In genomic region chr1:165012376-165012775, GRCm38 (mm10) we compare ENCODE assay signal across 15 mouse cellular contexts.
A peak's percentile ranks its signal among the peaks of the same experiment; 100 is the strongest.
DNase-seq lines count a peak whose midpoint lies in the region; ATAC-seq lines count a peak whose summit lies in the region.
"Had no signal": no experiment of that assay in that cellular context is flagged by ENCODE, and none has a peak within 500 bp of the region (broad histone marks: within the 10 kb centered on the region; RNA-seq: fewer than 3 reads in every experiment).

No protein-coding gene starts in this region.

- no peak overlapping the region for H3K9ac ChIP-seq in heart, embryonic 14.5 days (ENCODE audit: low read length)
- H3K9ac ChIP-seq: embryonic facial prominence, embryonic 15.5 days; liver, embryonic 12.5 days had no signal

- intact Hi-C loops in left cerebral cortex, postnatal 4 days (cut with DNase I), result no loop called here
- intact Hi-C loops in left cerebral cortex, postnatal 36 days (cut with DNase I), result no loop called here

- no peaks in the 10 kb centered on the region for H3K27me3 ChIP-seq in heart, embryonic 14.5 days (ENCODE audit: control insufficient read depth, insufficient read depth, low read length)
- H3K27me3 ChIP-seq: embryonic facial prominence, embryonic 15.5 days; liver, embryonic 12.5 days had no signal

- peak; percentile 68 for ATAC-seq in heart, embryonic 14.5 days (ENCODE audit: insufficient number of reproducible peaks, insufficient read depth, low FRiP score, low read depth)
- ATAC-seq: forebrain, embryonic 14.5 days; liver, embryonic 12.5 days had no signal

- WGBS in heart, embryonic 14.5 days, result 4% methylated on average over 3 of the region's 3 CpGs

- no peaks in the 10 kb centered on the region for H3K9me3 ChIP-seq in heart, embryonic 14.5 days (ENCODE audit: control insufficient read depth, low read length)
- H3K9me3 ChIP-seq: embryonic facial prominence, embryonic 15.5 days; liver, embryonic 12.5 days had no signal

- H3K4me2 ChIP-seq in heart, embryonic 14.5 days (ENCODE audit: low read length), result no peak overlapping the region
- H3K4me2 ChIP-seq: embryonic facial prominence, embryonic 15.5 days; liver, embryonic 12.5 days; midbrain, embryonic 11.5 days had no signal

- peak; percentile 10 for DNase-seq in adrenal gland, postnatal 10 days
- no peak for DNase-seq in adrenal gland, postnatal 4 days (ENCODE audit: low spot score in 2 of 2)
- DNase-seq in heart, adult 11 months, result no peak
- DNase-seq in left cerebral cortex, postnatal 4 days, result peak; percentile 46
- DNase-seq in left cerebral cortex, postnatal 36 days (ENCODE audit: low spot score in 2 of 2), result no peak
- DNase-seq in natural killer cell, adult 2 months (ENCODE audit: low spot score in 2 of 2), result peak; percentile 25 to 28
- no peak for DNase-seq in gastrocnemius, adult 8-10 months (ENCODE audit: low spot score in 2 of 2)
- DNase-seq: gastrocnemius, postnatal 14 days; lung, postnatal 14 days had no signal

- no peak overlapping the region for H3K4me3 ChIP-seq in heart, embryonic 14.5 days (ENCODE audit: control insufficient read depth in 1 of 2, insufficient read depth in 1 of 2, low read depth in 1 of 2, low read length in 2 of 2)
- H3K4me3 ChIP-seq: embryonic facial prominence, embryonic 15.5 days; layer of hippocampus, adult 2 months; liver, embryonic 12.5 days had no signal

- H3K4me1 ChIP-seq in heart, embryonic 14.5 days (ENCODE audit: control insufficient read depth in 2 of 2, insufficient read depth in 2 of 2, low read length in 2 of 2), result peaks cover 5 to 12% of the 10 kb centered on the region in 2 experiments; a peak in 3 of 4 replicates
- H3K4me1 ChIP-seq: embryonic facial prominence, embryonic 15.5 days; liver, embryonic 12.5 days had no signal

- H3K27ac ChIP-seq in heart, embryonic 14.5 days (replicated peaks in 1 of 2; ENCODE audit: control insufficient read depth in 1 of 2, insufficient read depth in 1 of 2, low read depth in 2 of 2, low read length in 2 of 2), result 0 out of 4 replicates have a peak overlapping the region, but pooled peaks of 1 of the 2 experiments have one; percentile 14
- H3K27ac ChIP-seq: embryonic facial prominence, embryonic 15.5 days; layer of hippocampus, adult 2 months; liver, embryonic 12.5 days had no signal

- H3K36me3 ChIP-seq in heart, embryonic 14.5 days (ENCODE audit: control insufficient read depth, insufficient read depth, low read length), result no peaks in the 10 kb centered on the region
- H3K36me3 ChIP-seq: embryonic facial prominence, embryonic 15.5 days; liver, embryonic 12.5 days had no signal

Comparison
In these comparisons a context has a peak if more than half of its experiments do, and no peak if none do; other contexts are left out.
1. DNase-seq: peak in adrenal gland, postnatal 10 days (single experiment), left cerebral cortex, postnatal 4 days (single experiment) and natural killer cell, adult 2 months (2 of 2); none in adrenal gland, postnatal 4 days (0 of 2), heart, adult 11 months (single experiment), left cerebral cortex, postnatal 36 days (0 of 2) and gastrocnemius, adult 8-10 months (0 of 2).